Mouse (Mus musculus) kidney, adult 2 months (tissue): ENCODE data around the gene Dusp27. TPM values are rescaled to one million over a fixed set of nuclear protein-coding genes. Genes with fewer than 3 reads are reported as not detected.

Experiments
- DNase-seq: peaks from one replicate; pipeline ENCODE4 v3.0.0; 2021
- H3K27ac ChIP-seq: fragments of 200-500 bp; 2 replicates; pipeline ENCODE4 v1.5.1; 2012; ENCODE audit warnings: low read depth, low read length, control low read depth, inconsistent platforms; ENCODE audit not compliant: insufficient read depth
- H3K27me3 ChIP-seq: fragments of 200-500 bp; replicated peaks from 2 replicates; pipeline ENCODE4 v1.6.1; 2012; ENCODE audit warnings: mild to moderate bottlenecking, moderate library complexity, low read length, inconsistent platforms; ENCODE audit not compliant: control insufficient read depth, insufficient read depth
- H3K36me3 ChIP-seq: fragments of 200-500 bp; 2 replicates; pipeline ENCODE4 v1.6.1; 2012; ENCODE audit warnings: mild to moderate bottlenecking, moderate library complexity, low read length, inconsistent platforms; ENCODE audit not compliant: control insufficient read depth, insufficient read depth
- H3K4me1 ChIP-seq: fragments of 200-500 bp; 2 replicates; pipeline ENCODE4 v1.6.1; 2011; ENCODE audit warnings: low read length; ENCODE audit not compliant: control insufficient read depth, insufficient read depth
- H3K4me3 ChIP-seq: fragments of 200-500 bp; 2 replicates; pipeline ENCODE4 v1.5.1; 2011; ENCODE audit warnings: mild to moderate bottlenecking, low read depth, low read length, control low read depth; ENCODE audit not compliant: insufficient read depth
- CTCF ChIP-seq: fragments of 200-500 bp; conservative IDR thresholded peaks from 2 replicates; pipeline ENCODE4 v1.5.1; 2011; ENCODE audit warnings: low read depth, mild to moderate bottlenecking, control low read depth, low read length, moderate library complexity, mixed read lengths; ENCODE audit not compliant: insufficient read depth, insufficient read length
- POLR2A ChIP-seq: fragments of 200-500 bp; IDR thresholded peaks from one replicate; pipeline ENCODE4 v1.6.1; 2011; ENCODE audit warnings: low read depth, low read length, control low read depth
- WGBS: fragments of 180-500 bp; shearing (Covaris S2); methylation state at CpG from one replicate; pipeline ENCODE4 v1.1.7; 2018; 5-methylcytosine and 5-hydroxymethylcytosine counted together
- polyA plus RNA-seq: library from polyadenylated mRNA; depleted of rRNA; stranded (reverse); fragments of >200 nt; gene quantifications from 2 replicates; pipeline ENCODE4 v1.2.3, GENCODE M21; 2012

The Dusp27 gene
- polyA plus RNA-seq, 1 experiment, result 0.30 TPM

- H3K4me1 ChIP-seq, result 0 out of 2 replicates have a peak, but pooled peaks cover 6% of the 10 kb centered on the region
- no peaks in the 10 kb centered on the region for H3K36me3 ChIP-seq
- DNase-seq, result no peak
- no peaks in the 10 kb centered on the region for H3K27me3 ChIP-seq
- H3K27ac ChIP-seq, result no peak overlapping the region
- H3K4me3 ChIP-seq, result no peak overlapping the region
- 53% methylated on average over 5 of the region's 5 CpGs for WGBS
- no peak for TF ChIP-seq POLR2A
- TF ChIP-seq CTCF, result no peak
Measured at GRCm38 (mm10) chr1:166135091-166135740, 7.5 kb upstream of the Dusp27 start.

DNA sequence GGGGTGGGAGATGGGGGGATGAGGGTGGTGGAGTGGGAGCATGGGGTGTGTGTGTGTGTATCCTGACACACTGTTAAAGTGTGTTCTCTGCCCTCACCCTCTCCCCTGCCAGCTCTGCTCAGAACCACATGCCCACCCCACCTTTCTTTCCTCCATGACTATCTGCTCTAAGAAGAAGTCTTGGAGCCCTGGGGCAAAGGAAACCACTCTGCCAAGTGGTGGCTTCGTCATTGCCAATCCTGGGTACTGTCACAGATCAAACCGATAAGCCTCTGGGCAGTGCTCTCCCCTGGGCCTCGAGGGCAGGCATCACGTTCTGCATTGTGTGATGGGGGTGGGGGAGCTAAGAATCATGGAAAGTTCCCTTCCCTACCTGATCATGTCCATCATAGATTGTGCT is 4.6 kb upstream of the Dusp27 start:
- TF ChIP-seq CTCF (no peak), POLR2A (no peak)
- Histone ChIP-seq H3K27ac (no peak overlapping the region), H3K4me3 (no peak overlapping the region), H3K36me3 (no peaks in the 10 kb centered on the region), H3K4me1 (no peaks in the 10 kb centered on the region), H3K27me3 (no peaks in the 10 kb centered on the region)
- 68% methylated on average over 4 of the region's 4 CpGs for WGBS
- DNase-seq, result no peak

DNA sequence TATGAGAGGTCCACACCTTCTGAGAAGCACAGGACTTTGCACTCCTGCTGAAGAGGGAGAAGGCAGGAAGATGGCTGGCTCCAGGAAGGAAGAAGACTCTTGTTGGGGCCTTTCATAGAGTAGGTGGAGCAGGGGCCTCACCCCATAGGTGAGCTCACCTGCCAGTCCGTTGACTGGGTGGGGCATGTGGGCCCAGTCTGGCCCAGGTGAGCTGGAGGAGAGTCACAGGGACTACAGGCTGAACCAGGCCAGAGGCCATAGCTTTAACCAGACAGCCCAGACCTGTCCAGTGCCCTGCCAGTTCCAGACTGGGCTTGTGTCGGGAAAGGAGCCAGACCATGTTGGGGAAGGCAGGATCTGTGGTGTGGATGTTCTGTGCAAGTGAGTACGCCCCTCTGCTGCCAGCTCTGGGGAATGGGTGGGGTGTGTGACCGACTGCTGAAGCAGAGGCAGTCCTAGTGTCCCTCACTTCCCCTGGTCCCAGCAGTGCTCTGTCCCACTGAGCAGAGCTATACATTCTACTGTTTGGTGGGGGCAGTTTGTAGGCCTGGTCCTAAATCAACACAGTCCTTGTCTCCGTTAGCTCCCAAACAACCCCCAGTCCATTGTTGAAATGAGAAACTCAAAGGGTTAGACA is 2.6 kb upstream of the Dusp27 start, which contains the start of gene Gpa33:
TSS of gene Gpa33 (plus strand) at position 15 of the 637 bp plus-strand sequence.
- 82% methylated on average over 5 of the region's 5 CpGs for WGBS
- H3K27ac ChIP-seq, result no peak within 1 kb of the TSS
- TF ChIP-seq CTCF (no peak), POLR2A (no peak)
- H3K36me3 ChIP-seq, result no peaks in the 10 kb centered on the region
- no peak within 1 kb of the TSS for H3K4me3 ChIP-seq
- no peak for DNase-seq
- H3K27me3 ChIP-seq, result no peaks in the 10 kb centered on the region
- no peaks in the 10 kb centered on the region for H3K4me1 ChIP-seq

DNA sequence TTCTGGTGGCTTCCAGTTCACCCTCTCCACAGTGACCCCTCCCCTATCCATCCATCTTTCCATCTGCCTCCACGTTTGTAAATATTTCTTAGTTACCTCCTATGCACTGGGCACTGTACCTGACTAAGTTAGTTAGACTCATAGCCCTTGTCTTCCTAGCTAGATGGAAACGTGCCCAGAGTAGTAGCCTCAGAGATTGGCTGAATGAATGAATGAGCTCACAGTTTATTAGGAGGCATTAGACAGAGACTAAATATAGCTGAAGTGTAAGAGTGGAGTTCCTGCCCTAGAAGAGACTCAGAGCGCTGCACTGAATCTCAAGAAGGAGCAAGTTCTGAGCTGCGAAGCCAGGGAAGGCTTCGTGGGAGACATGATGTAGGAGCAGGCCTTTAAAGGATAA is 829 bp upstream of the Dusp27 start:
- H3K27me3 ChIP-seq, result no peaks in the 10 kb centered on the region
- no peak for TF ChIP-seq CTCF
- no peak for TF ChIP-seq POLR2A
- no peaks in the 10 kb centered on the region for H3K4me1 ChIP-seq
- H3K4me3 ChIP-seq, result no peak overlapping the region
- WGBS, result 90% methylated on average over 5 of the region's 5 CpGs
- no peak overlapping the region for H3K27ac ChIP-seq
- DNase-seq, result no peak
- H3K36me3 ChIP-seq, result no peaks in the 10 kb centered on the region

GRCm38 (mm10) chr1:166126795-166127194 is 927 bp downstream of the Dusp27 start:
- no peak for DNase-seq
- Histone ChIP-seq H3K4me3 (no peak overlapping the region), H3K36me3 (no peaks in the 10 kb centered on the region), H3K27ac (no peak overlapping the region), H3K27me3 (no peaks in the 10 kb centered on the region), H3K4me1 (no peaks in the 10 kb centered on the region)
- no peak for TF ChIP-seq POLR2A
- no peak for TF ChIP-seq CTCF
- WGBS, result 55% methylated on average over 9 of the region's 9 CpGs

- DNase-seq, result no peak
- Histone ChIP-seq H3K4me1 (no peaks in the 10 kb centered on the region), H3K27me3 (no peaks in the 10 kb centered on the region), H3K27ac (no peak overlapping the region), H3K36me3 (no peaks in the 10 kb centered on the region), H3K4me3 (no peak overlapping the region)
- TF ChIP-seq CTCF, result no peak
- no peak for TF ChIP-seq POLR2A
- WGBS, result 90% methylated on average over 6 of the region's 6 CpGs
Measured at GRCm38 (mm10) chr1:166126290-166126689, 1.4 kb downstream of the Dusp27 start.

DNA sequence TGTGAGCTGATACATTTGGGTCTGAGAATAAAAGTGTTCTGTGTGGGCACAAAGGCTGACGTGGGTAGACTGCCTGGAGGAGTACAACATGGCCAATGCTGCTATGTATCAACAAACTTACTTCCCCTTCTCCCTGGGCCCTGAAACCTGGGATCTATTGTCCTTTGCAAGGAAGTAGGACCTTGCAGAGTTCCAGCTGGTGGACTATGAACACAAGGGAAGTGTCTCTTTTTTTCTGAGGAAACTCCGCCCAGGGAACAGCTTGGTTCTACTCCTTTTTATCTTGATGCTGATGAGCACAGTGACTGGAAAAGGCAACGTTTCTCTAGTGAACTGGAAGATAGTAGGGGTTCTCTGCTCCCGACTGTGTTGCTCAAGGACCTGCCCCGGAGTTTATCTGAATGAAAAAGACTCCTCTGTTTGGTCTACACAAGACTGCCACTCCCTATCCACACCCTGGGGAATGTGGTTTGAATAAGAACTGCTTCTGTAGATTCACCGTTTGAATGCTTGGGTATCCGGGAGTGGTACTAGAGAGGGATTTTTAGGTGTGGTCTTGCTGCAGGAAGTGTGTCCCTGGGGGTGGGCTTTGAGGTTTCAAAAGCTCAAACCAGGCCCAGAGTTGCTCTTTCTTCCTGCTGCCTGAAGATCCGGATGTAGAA is 2.7 kb downstream of the Dusp27 start:
- DNase-seq, result no peak
- Histone ChIP-seq H3K4me3 (no peak overlapping the region), H3K4me1 (no peaks in the 10 kb centered on the region), H3K27me3 (no peaks in the 10 kb centered on the region), H3K36me3 (no peaks in the 10 kb centered on the region), H3K27ac (no peak overlapping the region)
- TF ChIP-seq POLR2A, result no peak
- TF ChIP-seq CTCF, result no peak
- 76% methylated on average over 8 of the region's 8 CpGs for WGBS
